Mouse (Mus musculus): ENCODE measurements around the gene Olfr370. TPM values are rescaled to one million over a fixed set of nuclear protein-coding genes. Genes with fewer than 3 reads are reported as not detected.

The Olfr370 gene
- polyA plus RNA-seq, 1 experiment from 2014 or later, result 0.10 TPM

DNA sequence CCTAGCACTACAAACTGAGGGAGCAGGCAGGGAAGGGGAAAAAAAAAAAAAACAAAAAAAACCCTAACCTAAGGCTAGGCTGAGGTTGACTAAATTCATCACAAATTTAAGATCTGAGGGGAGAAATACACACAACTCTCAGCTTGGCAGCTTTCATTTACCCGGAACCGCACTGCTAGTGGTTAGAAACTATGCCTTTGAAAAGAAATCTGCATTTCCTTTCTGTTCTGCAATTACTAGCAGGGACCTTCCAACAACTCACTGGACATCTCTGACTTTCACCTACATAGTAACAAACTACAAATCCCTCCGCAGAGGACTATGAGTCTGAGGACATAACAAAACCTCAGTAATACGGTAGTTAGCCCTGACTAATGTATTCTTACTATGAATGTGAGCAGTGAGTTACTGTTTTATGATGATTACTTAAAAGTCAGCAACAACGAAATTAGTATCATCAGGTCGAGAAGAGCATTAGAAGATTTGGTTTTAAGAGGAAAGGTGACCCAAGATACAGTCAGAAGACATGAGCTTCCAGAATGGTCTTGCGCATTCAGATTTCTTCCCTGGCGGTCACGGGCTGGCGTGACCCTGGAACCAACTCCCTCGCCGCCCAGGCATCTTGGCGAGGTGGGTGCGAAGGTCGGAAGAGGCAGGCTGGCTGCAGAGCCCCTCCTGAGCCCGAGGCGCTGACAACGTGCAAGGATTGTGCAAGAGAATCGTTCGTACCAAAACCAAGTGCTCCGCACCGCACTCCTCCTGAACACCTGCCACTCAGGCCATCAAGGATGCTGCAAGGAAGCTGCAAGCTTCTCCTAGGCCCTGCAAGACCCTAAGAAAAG lies 58.0 kb downstream of the Olfr370 start:
- H3K27ac ChIP-seq, result peak overlapping the region; percentile 95
- peaks cover 41% of the 10 kb centered on the region for H3K4me1 ChIP-seq
- peak overlapping the region; percentile 84 for H3K4me2 ChIP-seq (replicated peaks)
- 0 out of 2 replicates have a peak, but pooled peaks cover 11% of the 10 kb centered on the region for H3K36me3 ChIP-seq
- H3K9me3 ChIP-seq (replicated peaks), result no peaks in the 10 kb centered on the region
- no peak for ATAC-seq (ENCODE audit: low FRiP score)
- whole genome bisulfite sequencing, result 4% methylated on average over 22 of the region's 22 CpGs
- H3K9ac ChIP-seq, result peak overlapping the region; percentile 88
- peak overlapping the region; percentile 80 for H3K4me3 ChIP-seq
- no peaks in the 10 kb centered on the region for H3K27me3 ChIP-seq

DNA sequence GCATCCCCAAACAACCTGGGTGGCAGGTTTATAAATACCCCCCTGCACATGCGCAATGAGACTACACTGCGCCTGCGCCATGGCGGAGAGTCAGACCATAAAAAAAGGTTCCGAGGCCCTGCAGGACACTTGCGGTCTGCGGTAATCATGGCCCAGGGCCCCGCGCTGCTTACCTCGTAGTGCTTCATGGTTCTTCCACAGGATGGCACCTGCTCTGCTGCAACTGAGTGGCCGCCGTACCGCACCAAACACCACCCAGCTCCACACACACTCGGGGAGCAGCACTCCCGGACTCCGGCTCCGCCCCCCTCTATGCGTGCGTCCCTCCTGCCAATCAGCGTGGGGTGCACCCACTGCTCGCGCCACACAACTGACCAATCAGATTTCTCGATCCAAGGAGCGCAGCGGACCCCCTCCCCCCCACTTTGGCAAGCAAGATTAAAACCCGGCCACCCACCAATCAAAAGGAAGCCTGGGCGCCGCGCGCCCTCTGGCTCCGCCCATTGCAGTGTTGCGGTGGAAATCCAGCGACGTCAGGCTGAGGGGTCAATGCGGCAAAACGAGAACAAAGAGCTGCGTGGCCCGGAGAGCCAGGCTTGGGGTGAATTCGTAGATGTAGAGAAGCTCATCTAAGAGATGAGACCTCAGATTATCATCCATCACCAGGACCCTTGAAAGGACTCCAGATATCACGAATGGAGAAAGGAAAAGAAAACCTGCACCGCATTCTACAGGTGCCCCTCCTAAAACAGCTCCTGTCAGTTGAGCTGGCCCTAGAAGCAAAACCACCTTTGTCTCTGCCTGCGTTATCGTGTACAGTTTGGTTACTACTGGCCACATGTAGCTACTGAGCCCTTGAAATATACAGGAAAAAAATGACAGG lies 58.8 kb downstream of the Olfr370 start:
- ATAC-seq (ENCODE audit: low FRiP score), result peak; percentile 98
- under 1% methylated on average over 43 of the region's 43 CpGs for WGBS
- Histone ChIP-seq H3K9ac (peak overlapping the region; percentile 88), H3K4me3 (peak overlapping the region; percentile 80), H3K36me3 (0 out of 2 replicates have a peak, but pooled peaks cover 6% of the 10 kb centered on the region), H3K9me3 (replicated peaks) (no peaks in the 10 kb centered on the region), H3K27me3 (no peaks in the 10 kb centered on the region), H3K4me2 (replicated peaks) (peak overlapping the region; percentile 84), H3K4me1 (peaks cover 33% of the 10 kb centered on the region), H3K27ac (peak overlapping the region; percentile 95)

Other genes starting within 250 kb of the Olfr370 start
- gene Ucp1, start 245.4 kb upstream of the Olfr370 start, polyA plus RNA-seq (2016; fragmentation: Nextera tagmentation; extraction: Ambion mirVana), result 0.13 and 0.27 TPM in 2 replicates
- 28.5 and 29.2 TPM in 2 replicates for gene Elmod2, start 203.3 kb upstream of the Olfr370 start, polyA plus RNA-seq (2016; fragmentation: Nextera tagmentation; extraction: Ambion mirVana)
- gene Mgat4d, start 187.3 kb upstream of the Olfr370 start, polyA plus RNA-seq (2016; fragmentation: Nextera tagmentation; extraction: Ambion mirVana), result not detected in 2 replicates
- 6.0 and 6.6 TPM in 2 replicates for gene Clgn, start 145.9 kb upstream of the Olfr370 start, polyA plus RNA-seq (2016; fragmentation: Nextera tagmentation; extraction: Ambion mirVana)
- gene Scoc, start 77.4 kb upstream of the Olfr370 start, polyA plus RNA-seq (2016; fragmentation: Nextera tagmentation; extraction: Ambion mirVana), result 161 and 178 TPM in 2 replicates
- gene Ndufb7, start 30.9 kb downstream of the Olfr370 start, polyA plus RNA-seq (2016; fragmentation: Nextera tagmentation; extraction: Ambion mirVana), result 307 and 342 TPM in 2 replicates
- 646 and 653 TPM in 2 replicates for gene Tecr, start 72.2 kb downstream of the Olfr370 start, polyA plus RNA-seq (2016; fragmentation: Nextera tagmentation; extraction: Ambion mirVana)
- 57.1 and 62.8 TPM in 2 replicates for gene Dnajb1, start 72.4 kb downstream of the Olfr370 start, polyA plus RNA-seq (2016; fragmentation: Nextera tagmentation; extraction: Ambion mirVana)
- gene Gipc1, start 116.9 kb downstream of the Olfr370 start, polyA plus RNA-seq (2016; fragmentation: Nextera tagmentation; extraction: Ambion mirVana), result 188 and 193 TPM in 2 replicates
- 0.70 and 0.93 TPM in 2 replicates for gene Ptger1, start 130.9 kb downstream of the Olfr370 start, polyA plus RNA-seq (2016; fragmentation: Nextera tagmentation; extraction: Ambion mirVana)
- gene Pkn1, start 163.4 kb downstream of the Olfr370 start, polyA plus RNA-seq (2016; fragmentation: Nextera tagmentation; extraction: Ambion mirVana), result 34.6 and 38.3 TPM in 2 replicates
- 119 and 135 TPM in 2 replicates for gene Ddx39, start 179.4 kb downstream of the Olfr370 start, polyA plus RNA-seq (2016; fragmentation: Nextera tagmentation; extraction: Ambion mirVana)
- gene Adgre5, start 205.5 kb downstream of the Olfr370 start, polyA plus RNA-seq (2016; fragmentation: Nextera tagmentation; extraction: Ambion mirVana), result 18.9 and 19.8 TPM in 2 replicates